Mouse (Mus musculus) hindbrain, embryonic 16.5 days (tissue): ENCODE results near the gene Dzip1. TPM values are rescaled to one million over a fixed set of nuclear protein-coding genes. Genes with fewer than 3 reads are reported as not detected.

Source experiments
- ATAC-seq: fragments of 200-750 bp; cut with Nextera tagmentation; 2 replicates; pipeline ENCODE4 v1.8.0; 2017; ENCODE audit warnings: moderate TSS enrichment, moderate library complexity
- H3K27ac ChIP-seq: fragments of 300-500 bp; sonication (generic); 2 replicates; pipeline ENCODE4 v1.5.1; 2014; ENCODE audit warnings: low read depth, mild to moderate bottlenecking, control low read depth, low read length, moderate library complexity
- H3K27me3 ChIP-seq: fragments of 300-500 bp; sonication (generic); replicated peaks from 2 replicates; pipeline ENCODE4 v1.6.1; 2014; ENCODE audit warnings: low read length; ENCODE audit not compliant: control insufficient read depth, insufficient read depth
- H3K36me3 ChIP-seq: fragments of 300-500 bp; sonication (generic); 2 replicates; pipeline ENCODE4 v1.6.1; 2014; ENCODE audit warnings: mild to moderate bottlenecking, low read length, moderate library complexity, mixed read lengths; ENCODE audit not compliant: control insufficient read depth, insufficient read depth
- H3K4me1 ChIP-seq: fragments of 300-500 bp; sonication (generic); 2 replicates; pipeline ENCODE4 v1.6.1; 2014; ENCODE audit warnings: low read depth, low read length; ENCODE audit not compliant: control insufficient read depth, insufficient read depth
- H3K4me2 ChIP-seq: fragments of 300-500 bp; sonication (generic); 2 replicates; pipeline ENCODE4 v1.6.1; 2014; ENCODE audit warnings: mild to moderate bottlenecking, low read length, control low read depth, moderate library complexity
- H3K4me3 ChIP-seq: fragments of 300-500 bp; sonication (generic); 2 replicates; pipeline ENCODE4 v1.5.1; 2014; ENCODE audit warnings: mild to moderate bottlenecking, low read length, control low read depth, moderate library complexity
- H3K9ac ChIP-seq: fragments of 300-500 bp; sonication (generic); 2 replicates; pipeline ENCODE4 v1.6.1; 2014; ENCODE audit warnings: low read depth, mild to moderate bottlenecking, control low read depth, low read length, moderate library complexity
- H3K9me3 ChIP-seq: fragments of 300-500 bp; sonication (generic); 2 replicates; pipeline ENCODE4 v1.6.1; 2014; ENCODE audit warnings: mild to moderate bottlenecking, low read length, moderate library complexity; ENCODE audit not compliant: control insufficient read depth
- WGBS: fragments of 180-500 bp; shearing (Covaris S2); extraction: QIAGEN DNeasy Blood & Tissue Kit; methylation state at CpG from one replicate; pipeline ENCODE4 v1.1.7; 2014; 5-methylcytosine and 5-hydroxymethylcytosine counted together
- polyA plus RNA-seq: library from polyadenylated mRNA; unstranded; fragments of >200 nt; fragmentation: Nextera tagmentation; extraction: Ambion mirVana; gene quantifications from 2 replicates; pipeline ENCODE4 v1.2.1, GENCODE M21; 2015

Gene Dzip1
- polyA plus RNA-seq, 1 experiment from 2014 or later = 93.5 TPM

DNA sequence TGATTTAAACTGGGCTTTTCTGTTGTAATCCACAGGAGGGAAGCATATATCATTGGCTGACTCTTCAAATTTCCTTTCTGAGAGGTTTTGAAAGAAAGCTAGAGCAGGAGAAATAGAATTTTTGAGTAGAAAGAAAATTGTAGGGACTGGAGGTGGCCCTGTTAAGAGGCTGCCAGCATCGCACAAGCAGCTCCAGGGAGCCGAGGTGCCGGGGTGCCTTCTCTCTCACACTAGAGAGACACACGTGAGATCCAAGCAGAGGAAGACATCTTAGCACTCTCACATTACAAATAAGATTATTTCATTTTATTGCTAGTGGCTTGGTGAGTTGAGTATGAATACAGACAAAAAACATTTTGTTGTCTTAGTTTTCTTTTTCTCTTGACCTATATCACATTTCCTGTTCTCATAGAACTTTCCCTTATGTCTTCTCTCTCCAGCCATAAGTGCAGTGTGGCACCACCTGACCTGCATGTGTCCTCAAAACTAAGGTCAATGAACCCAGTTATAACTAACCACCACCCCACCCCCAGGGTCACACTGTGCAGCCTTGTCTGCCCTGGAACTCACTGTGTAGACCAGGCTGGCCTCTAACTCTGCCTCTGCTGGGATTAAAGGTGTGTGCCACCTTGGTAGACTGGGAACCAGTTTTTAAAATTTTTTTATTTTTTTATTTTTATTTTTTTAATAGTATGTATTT, 15.7 kb upstream of the Dzip1 start:
- Histone ChIP-seq H3K36me3 (no peaks in the 10 kb centered on the region), H3K4me2 (no peak overlapping the region), H3K27ac (no peak overlapping the region), H3K9ac (no peak overlapping the region), H3K4me1 (peaks cover 17% of the 10 kb centered on the region), H3K27me3 (no peaks in the 10 kb centered on the region), H3K9me3 (no peaks in the 10 kb centered on the region), H3K4me3 (no peak overlapping the region)
- 77% methylated on average over 4 of the region's 4 CpGs for WGBS
- ATAC-seq = no peak

DNA sequence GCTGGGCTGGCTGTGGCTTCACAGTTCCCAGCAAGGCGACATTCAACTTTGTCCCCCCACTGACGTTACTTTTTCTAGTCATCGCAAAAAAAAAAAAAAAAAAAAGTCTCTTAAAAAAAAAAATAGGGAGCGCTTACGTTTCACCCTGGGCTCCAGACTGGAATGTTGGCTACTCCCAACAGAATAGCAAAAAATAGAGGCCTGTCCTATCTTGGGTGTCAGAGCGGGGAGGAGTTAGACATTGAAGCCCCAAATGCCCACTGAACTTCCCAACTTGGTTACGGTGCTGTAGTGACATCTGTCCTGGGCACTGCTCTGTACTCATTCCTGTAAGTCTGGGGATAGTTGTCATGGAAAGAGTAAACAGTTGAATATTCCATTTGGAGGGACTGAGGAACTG, 13.3 kb upstream of the Dzip1 start:
- peak overlapping the region; percentile 93 for H3K27ac ChIP-seq
- WGBS = 2% methylated on average over 7 of the region's 7 CpGs
- no peak for ATAC-seq
- H3K4me3 ChIP-seq = peak overlapping the region; percentile 100
- H3K27me3 ChIP-seq = no peaks in the 10 kb centered on the region
- H3K36me3 ChIP-seq = no peaks in the 10 kb centered on the region
- peaks cover 17% of the 10 kb centered on the region for H3K4me1 ChIP-seq
- no peaks in the 10 kb centered on the region for H3K9me3 ChIP-seq
- H3K9ac ChIP-seq = peak overlapping the region; percentile 99
- H3K4me2 ChIP-seq = peak overlapping the region; percentile 54

DNA sequence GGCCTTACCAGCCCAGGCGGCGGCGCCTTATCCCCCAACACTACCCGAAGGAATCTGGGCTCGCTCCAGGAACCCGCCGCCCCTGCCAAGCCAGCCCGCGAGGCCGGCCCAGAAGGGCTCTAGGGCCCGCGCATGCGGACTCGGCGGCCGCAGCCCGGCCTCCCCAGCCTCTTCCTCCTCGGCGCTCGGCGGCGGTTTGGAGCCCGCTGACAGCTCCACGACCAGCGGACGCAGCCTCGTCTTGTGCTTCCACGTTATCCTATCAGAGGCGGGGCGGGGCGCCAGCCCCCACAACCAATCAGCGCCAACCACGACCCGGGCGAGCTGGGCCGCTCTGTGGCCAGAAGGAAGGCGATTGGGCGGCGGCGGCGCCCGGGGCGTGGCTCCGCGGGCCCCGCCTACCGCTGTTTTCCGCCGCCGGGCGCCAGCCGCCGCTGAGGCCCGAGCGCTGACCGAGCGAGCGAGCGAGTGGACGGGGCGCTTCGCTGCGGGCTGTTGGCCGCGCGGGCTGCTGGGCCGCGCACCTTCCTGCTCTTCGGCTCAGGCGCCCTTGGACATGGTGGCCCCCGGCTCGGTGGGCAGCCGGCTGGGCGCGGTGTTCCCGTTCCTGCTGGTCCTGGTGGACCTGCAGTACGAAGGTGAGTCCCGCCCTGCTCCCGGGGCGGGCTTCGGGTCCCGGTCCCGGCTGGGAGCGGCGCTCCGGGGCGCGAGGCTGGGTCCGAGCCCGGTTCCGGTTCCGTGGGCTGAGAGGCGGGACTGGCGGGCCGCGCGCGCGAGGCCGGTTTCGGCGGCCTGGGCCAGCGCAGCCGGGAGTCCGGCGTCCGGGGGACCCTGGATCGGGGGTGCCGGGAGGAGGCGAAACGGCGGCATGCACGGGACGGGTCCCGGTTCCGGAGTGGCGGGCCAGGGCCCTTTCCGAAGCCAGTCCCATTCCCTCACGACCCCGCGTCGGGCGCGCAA, 12.6 kb upstream of the Dzip1 start, which contains the start of gene Dnajc3:
TSS of gene Dnajc3 (plus strand) at position 444 of the 960 bp plus-strand sequence.
- WGBS = under 1% methylated on average over 88 of the region's 124 CpGs
- peak; percentile 100 for ATAC-seq
- peak within 1 kb of the TSS; percentile 99 for H3K9ac ChIP-seq
- no peaks in the 10 kb centered on the region for H3K36me3 ChIP-seq
- H3K27me3 ChIP-seq = no peaks in the 10 kb centered on the region
- peaks cover 17% of the 10 kb centered on the region for H3K4me1 ChIP-seq
- peak within 1 kb of the TSS; percentile 100 for H3K4me3 ChIP-seq
- peak within 1 kb of the TSS; percentile 80 for H3K4me2 ChIP-seq
- H3K27ac ChIP-seq = peak within 1 kb of the TSS; percentile 93
- no peaks in the 10 kb centered on the region for H3K9me3 ChIP-seq

DNA sequence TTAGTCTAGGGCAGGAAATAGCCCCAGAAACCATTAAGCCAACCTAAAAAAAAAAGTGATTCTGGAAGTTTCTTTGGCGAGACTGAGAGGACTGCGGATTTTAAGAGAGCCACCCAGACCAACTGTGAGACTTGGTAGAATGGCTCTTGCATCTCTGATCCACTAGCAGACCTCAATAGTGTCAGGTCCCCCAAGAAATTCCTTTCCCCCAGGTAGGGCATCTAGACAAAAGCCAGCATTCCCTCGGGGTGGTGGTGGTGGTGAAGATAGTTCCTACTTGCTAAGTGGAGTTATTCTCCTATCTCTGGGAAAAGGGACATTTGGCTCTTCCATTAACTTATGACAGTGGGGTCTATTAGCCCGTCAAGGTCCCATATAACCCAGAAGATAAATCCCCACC, 11.7 kb upstream of the Dzip1 start:
- 35% methylated on average over 4 of the region's 4 CpGs for WGBS

DNA sequence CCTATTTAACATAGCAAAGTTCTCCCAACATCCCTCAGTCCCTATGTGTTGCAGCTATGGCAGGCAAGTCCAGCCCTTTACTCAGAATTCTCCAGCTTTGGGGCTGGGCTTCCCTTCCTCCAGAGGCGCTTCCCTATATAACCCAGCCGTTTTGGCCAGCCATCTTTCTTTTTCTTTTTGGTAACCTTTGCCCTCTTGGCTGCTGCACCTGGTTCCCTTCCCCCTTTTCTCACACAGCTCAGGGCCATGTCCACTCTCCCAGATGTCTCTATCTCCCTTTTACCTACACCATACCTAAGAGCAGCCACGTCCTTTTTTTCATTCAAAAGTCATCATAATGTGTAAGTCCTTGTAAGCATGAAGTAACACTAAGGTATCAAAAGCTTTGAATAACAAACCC, 11.0 kb upstream of the Dzip1 start:
- no peak for ATAC-seq
- Histone ChIP-seq H3K4me2 (no peak overlapping the region), H3K9me3 (no peaks in the 10 kb centered on the region), H3K27me3 (no peaks in the 10 kb centered on the region), H3K9ac (no peak overlapping the region), H3K36me3 (no peaks in the 10 kb centered on the region), H3K4me3 (no peak overlapping the region), H3K27ac (no peak overlapping the region), H3K4me1 (peaks cover 15% of the 10 kb centered on the region)
- 71% methylated on average over 3 of the region's 3 CpGs for WGBS

More for the DNA sequence above, 11.7 kb upstream of the Dzip1 start:
- Histone ChIP-seq H3K4me2 (peak overlapping the region; percentile 80), H3K4me1 (peaks cover 16% of the 10 kb centered on the region), H3K9ac (peak overlapping the region; percentile 77), H3K27me3 (no peaks in the 10 kb centered on the region), H3K27ac (peak overlapping the region; percentile 79), H3K4me3 (peak overlapping the region; percentile 100), H3K9me3 (no peaks in the 10 kb centered on the region), H3K36me3 (no peaks in the 10 kb centered on the region)
- ATAC-seq = 0 out of 2 replicates have a peak, but pooled peaks have one; percentile 0

DNA sequence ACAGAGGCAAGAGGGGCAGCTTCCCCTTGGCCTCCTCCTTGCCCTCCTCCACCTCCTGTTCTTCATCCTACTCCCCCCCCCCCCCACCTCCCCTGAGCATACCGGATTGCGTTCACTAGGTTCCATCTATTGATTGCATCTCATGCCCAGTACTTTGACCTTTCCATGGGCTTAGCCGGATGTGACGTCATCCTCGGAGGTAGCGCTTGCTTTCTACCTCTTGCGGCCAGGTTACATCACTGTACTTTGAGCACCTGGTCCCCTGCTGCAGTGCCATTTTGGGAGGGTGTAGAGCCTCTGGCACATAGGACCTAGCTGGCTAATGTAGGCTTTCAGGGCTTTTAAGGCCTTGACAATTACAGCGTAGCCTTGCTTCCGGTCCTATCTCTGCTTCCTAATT, 9.4 kb upstream of the Dzip1 start:
- no peak overlapping the region for H3K4me2 ChIP-seq
- H3K4me3 ChIP-seq = no peak overlapping the region
- H3K27ac ChIP-seq = no peak overlapping the region
- no peaks in the 10 kb centered on the region for H3K36me3 ChIP-seq
- whole genome bisulfite sequencing = 84% methylated on average over 9 of the region's 9 CpGs
- no peak overlapping the region for H3K9ac ChIP-seq
- peaks cover 15% of the 10 kb centered on the region for H3K4me1 ChIP-seq
- H3K9me3 ChIP-seq = no peaks in the 10 kb centered on the region
- no peak for ATAC-seq
- H3K27me3 ChIP-seq = no peaks in the 10 kb centered on the region

DNA sequence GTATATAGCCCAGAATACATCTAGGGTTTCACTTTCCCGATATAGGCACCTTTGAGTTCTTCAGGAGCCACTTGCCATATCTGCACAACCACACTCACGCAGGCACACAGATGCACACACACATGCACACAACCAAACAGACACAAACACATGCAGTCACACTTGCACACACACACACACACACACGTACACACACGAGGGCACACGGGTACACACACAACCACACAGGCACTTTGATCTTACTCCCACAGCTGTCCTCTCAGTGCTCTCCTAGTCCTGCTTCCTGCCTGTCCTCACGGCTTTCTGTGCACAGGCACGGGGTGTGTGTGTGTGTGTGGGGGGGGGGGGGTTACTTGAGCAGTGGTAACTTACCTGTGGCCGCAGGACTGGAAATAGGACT, 7.7 kb upstream of the Dzip1 start:
- no peaks in the 10 kb centered on the region for H3K27me3 ChIP-seq
- no peaks in the 10 kb centered on the region for H3K9me3 ChIP-seq
- 63% methylated on average over 8 of the region's 8 CpGs for WGBS
- H3K4me3 ChIP-seq = no peak overlapping the region
- H3K4me1 ChIP-seq = peaks cover 4% of the 10 kb centered on the region; the same call in 1 of the 2 replicates
- no peak overlapping the region for H3K4me2 ChIP-seq
- no peak for ATAC-seq
- no peak overlapping the region for H3K27ac ChIP-seq
- no peak overlapping the region for H3K9ac ChIP-seq
- H3K36me3 ChIP-seq = no peaks in the 10 kb centered on the region

DNA sequence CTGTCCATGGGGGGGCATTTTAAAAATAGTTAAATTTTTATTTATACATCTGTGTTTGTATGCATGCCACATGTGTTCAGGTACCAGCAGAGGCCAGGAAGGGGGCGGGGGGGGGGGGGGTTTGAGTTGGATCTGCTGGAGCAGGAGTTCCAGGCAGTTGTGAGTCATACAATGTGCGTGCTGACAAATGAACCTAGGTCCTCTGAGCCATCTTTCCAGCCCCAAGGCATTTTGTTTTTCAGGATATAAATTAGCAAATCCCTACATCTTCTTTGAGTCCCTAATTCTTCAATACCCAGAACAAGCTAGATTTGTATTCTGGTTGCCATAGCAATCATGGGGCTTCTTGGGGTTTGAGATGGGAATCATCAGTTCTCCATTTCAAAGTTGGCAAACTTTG, 5.9 kb upstream of the Dzip1 start:
- H3K9me3 ChIP-seq = no peaks in the 10 kb centered on the region
- H3K36me3 ChIP-seq = no peaks in the 10 kb centered on the region
- no peak overlapping the region for H3K9ac ChIP-seq
- H3K4me1 ChIP-seq = no peaks in the 10 kb centered on the region
- H3K4me2 ChIP-seq = no peak overlapping the region
- H3K27ac ChIP-seq = no peak overlapping the region
- WGBS = 58% methylated on average over 2 of the region's 2 CpGs
- no peak for ATAC-seq
- H3K4me3 ChIP-seq = no peak overlapping the region
- H3K27me3 ChIP-seq = no peaks in the 10 kb centered on the region

DNA sequence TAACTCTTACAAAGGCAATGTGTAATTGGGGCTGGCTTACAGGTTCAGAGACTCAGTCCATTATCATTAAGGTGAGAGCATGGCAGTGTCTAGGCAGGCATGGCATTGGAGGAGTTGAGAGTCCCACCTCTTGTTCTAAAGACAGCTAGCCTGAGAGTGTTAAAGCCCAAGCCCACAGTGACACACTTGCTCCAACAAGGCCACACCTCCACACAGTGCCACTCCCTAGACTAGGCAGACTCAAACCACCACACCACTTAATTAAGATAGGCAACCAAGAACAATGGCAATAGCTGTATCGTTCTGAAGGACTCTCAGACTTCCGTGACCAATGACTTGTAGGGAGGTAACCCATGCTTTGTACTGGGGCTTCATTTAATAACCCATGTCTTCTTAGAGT, 5.5 kb upstream of the Dzip1 start:
- Histone ChIP-seq H3K4me3 (no peak overlapping the region), H3K27ac (no peak overlapping the region), H3K4me2 (no peak overlapping the region), H3K27me3 (no peaks in the 10 kb centered on the region), H3K9me3 (no peaks in the 10 kb centered on the region), H3K4me1 (peaks cover 3% of the 10 kb centered on the region), H3K36me3 (no peaks in the 10 kb centered on the region), H3K9ac (no peak overlapping the region)
- no peak for ATAC-seq
- 74% methylated on average over 2 of the region's 2 CpGs for WGBS
